Mouse (Mus musculus) embryonic facial prominence, embryonic 10.5 days (tissue): ENCODE data around the gene Ghr. TPM values are rescaled to one million over a fixed set of nuclear protein-coding genes. Genes with fewer than 3 reads are reported as not detected.

Experiments
- DNase-seq: peaks from one replicate; pipeline ENCODE4 v3.0.0-alpha.2; 2017; ENCODE audit warnings: low spot score
- H3K27ac ChIP-seq: fragments of 300-500 bp; sonication (generic); replicated peaks from 2 replicates; pipeline ENCODE4 v1.5.1; 2016; ENCODE audit warnings: mild to moderate bottlenecking
- H3K27me3 ChIP-seq: fragments of 300-500 bp; sonication (generic); replicated peaks from 2 replicates; pipeline ENCODE4 v1.6.1; 2016; ENCODE audit warnings: low read depth, mild to moderate bottlenecking; ENCODE audit not compliant: poor library complexity, severe bottlenecking
- H3K36me3 ChIP-seq: fragments of 300-500 bp; sonication (generic); replicated peaks from 2 replicates; pipeline ENCODE4 v1.6.1; 2016; ENCODE audit warnings: mild to moderate bottlenecking, moderate library complexity
- H3K4me1 ChIP-seq: fragments of 300-500 bp; sonication (generic); 2 replicates; pipeline ENCODE4 v1.6.1; 2016
- H3K4me3 ChIP-seq: fragments of 300-500 bp; sonication (generic); 2 replicates; pipeline ENCODE4 v1.5.1; 2016; ENCODE audit warnings: mild to moderate bottlenecking, moderate library complexity
- H3K9me3 ChIP-seq: fragments of 300-500 bp; sonication (generic); 2 replicates; pipeline ENCODE4 v1.6.1; 2016; ENCODE audit warnings: mild to moderate bottlenecking
- WGBS: fragments of 180-500 bp; shearing (Covaris S2); methylation state at CpG from one replicate; pipeline ENCODE4 v1.1.7; 2016; 5-methylcytosine and 5-hydroxymethylcytosine counted together
- polyA plus RNA-seq: library from polyadenylated mRNA; unstranded; fragments of >200 nt; fragmentation: Nextera tagmentation; extraction: Ambion mirVana; gene quantifications from 2 replicates; pipeline ENCODE4 v1.2.1, GENCODE M21; 2016

Gene Ghr
- polyA plus RNA-seq, 1 experiment from 2014 or later: 12.7 TPM

DNA sequence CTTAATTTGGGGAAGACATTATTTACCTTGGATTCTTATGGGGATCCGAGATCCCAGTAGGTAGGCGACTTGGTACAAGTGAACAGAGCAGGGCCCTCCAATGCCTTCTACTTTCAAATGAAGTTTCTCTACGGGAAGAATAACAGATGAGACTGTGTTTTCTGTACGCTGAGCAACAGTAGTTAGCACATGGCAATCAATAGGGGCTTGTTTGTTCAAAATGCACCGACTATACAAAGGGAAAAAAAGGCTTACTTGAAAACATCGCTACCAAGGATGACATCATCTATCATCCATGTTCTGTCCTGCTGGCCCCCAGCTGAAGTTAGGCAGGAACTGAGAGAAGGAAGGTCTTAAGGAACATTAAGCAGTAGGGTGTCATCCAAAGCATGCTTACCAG, 315.0 kb downstream of the Ghr start, which contains the start of gene Selenop:
Gene Selenop (plus strand): TSS at position 301 of the 400 bp plus-strand sequence.
- DNase-seq: no peak
- 88% methylated on average over 6 of the region's 6 CpGs for WGBS
- Histone ChIP-seq H3K36me3 (no peaks in the 10 kb centered on the region), H3K27ac (0 out of 2 replicates have a peak within 1 kb of the TSS, but pooled peaks have one; percentile 30), H3K27me3 (no peaks in the 10 kb centered on the region), H3K4me1 (peaks cover 22% of the 10 kb centered on the region), H3K9me3 (no peaks in the 10 kb centered on the region), H3K4me3 (no peak within 1 kb of the TSS)
